Mouse (Mus musculus) thymus, adult 2 months (tissue): ENCODE data around the gene Cmtr1. TPM values are rescaled to one million over a fixed set of nuclear protein-coding genes. Genes with fewer than 3 reads are reported as not detected.

Source experiments
- DNase-seq: peaks from one replicate; pipeline ENCODE4 v3.0.0; 2021
- H3K27ac ChIP-seq: fragments of 200-500 bp; 2 replicates; pipeline ENCODE4 v1.5.1; 2012; ENCODE audit warnings: low read length, control low read depth; ENCODE audit not compliant: control insufficient read depth, insufficient read depth
- H3K27me3 ChIP-seq: fragments of 200-500 bp; 2 replicates; pipeline ENCODE4 v1.6.1; 2012; ENCODE audit warnings: mild to moderate bottlenecking, low read length, moderate library complexity, mixed read lengths; ENCODE audit not compliant: control insufficient read depth, insufficient read depth
- H3K36me3 ChIP-seq: fragments of 200-500 bp; 2 replicates; pipeline ENCODE4 v1.6.1; 2012; ENCODE audit warnings: mild to moderate bottlenecking, low read length, moderate library complexity; ENCODE audit not compliant: control insufficient read depth, insufficient read depth
- H3K4me1 ChIP-seq: fragments of 200-500 bp; replicated peaks from 2 replicates; pipeline ENCODE4 v1.6.1; 2012; ENCODE audit warnings: low read length; ENCODE audit not compliant: control insufficient read depth, insufficient read depth
- H3K4me3 ChIP-seq: fragments of 200-500 bp; 2 replicates; pipeline ENCODE4 v1.5.1; 2012; ENCODE audit warnings: mild to moderate bottlenecking, low read length, control low read depth, moderate library complexity; ENCODE audit not compliant: control insufficient read depth, insufficient read depth
- CTCF ChIP-seq: fragments of 200-500 bp; IDR thresholded peaks from 2 replicates; pipeline ENCODE4 v1.5.1; 2012; ENCODE audit warnings: mild to moderate bottlenecking, control low read depth, low read length, moderate library complexity, borderline replicate concordance; ENCODE audit not compliant: control insufficient read depth, poor library complexity, insufficient read depth; ENCODE audit errors: extremely low read depth
- POLR2A ChIP-seq: fragments of 200-500 bp; IDR thresholded peaks from 2 replicates; pipeline ENCODE4 v1.6.1; 2012; ENCODE audit warnings: mild to moderate bottlenecking, low read length, control low read depth, moderate library complexity; ENCODE audit not compliant: control insufficient read depth, poor library complexity, insufficient read depth; ENCODE audit errors: extremely low read depth
- WGBS: fragments of 180-500 bp; shearing (Covaris S2); methylation state at CpG from one replicate; pipeline ENCODE4 v1.1.7; 2018; 5-methylcytosine and 5-hydroxymethylcytosine counted together
- polyA plus RNA-seq: library from polyadenylated mRNA; depleted of rRNA; stranded (reverse); fragments of >200 nt; gene quantifications from 2 replicates; pipeline ENCODE4 v1.2.3, GENCODE M21; 2012

Gene Cmtr1
- polyA plus RNA-seq, 1 experiment = 53.9 TPM

DNA sequence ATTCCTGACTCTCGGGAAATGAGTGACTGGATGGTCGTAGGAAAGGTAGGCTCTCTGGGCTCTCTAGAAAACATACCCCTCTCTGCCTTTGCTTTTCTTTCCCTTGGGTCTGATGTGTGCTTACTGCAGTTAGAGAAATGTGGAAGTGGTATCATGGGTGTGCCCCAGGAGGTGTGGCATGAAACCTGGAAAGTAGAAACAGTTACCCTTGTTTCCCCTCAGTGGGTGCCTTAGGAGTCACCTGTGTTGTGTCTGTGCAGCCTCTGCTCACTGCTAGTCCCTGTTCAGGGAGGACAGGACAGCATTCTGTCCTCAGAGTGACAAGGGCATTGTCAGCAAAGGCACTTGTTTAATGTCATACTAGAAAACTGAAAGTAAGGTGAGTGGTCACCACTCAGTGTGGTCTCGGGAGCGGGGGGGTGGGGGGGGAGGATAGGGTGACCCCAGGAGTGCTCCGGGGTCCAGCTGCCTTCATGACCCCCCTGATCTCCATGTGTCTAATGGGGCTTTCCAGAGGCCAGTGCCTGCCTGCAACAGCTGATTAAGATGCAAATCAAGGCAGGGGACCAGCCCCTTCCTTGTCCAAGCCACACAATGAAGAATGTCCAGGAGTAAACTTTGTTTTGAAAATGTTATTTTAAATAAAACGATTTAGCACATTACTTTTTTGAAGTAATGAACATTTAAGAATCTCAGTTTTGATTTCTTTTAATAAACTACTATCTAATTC, 18.8 kb downstream of the Cmtr1 start:
- no peaks in the 10 kb centered on the region for H3K4me1 ChIP-seq
- 88% methylated on average over 6 of the region's 6 CpGs for WGBS
- no peak for TF ChIP-seq POLR2A
- no peak for TF ChIP-seq CTCF

DNA sequence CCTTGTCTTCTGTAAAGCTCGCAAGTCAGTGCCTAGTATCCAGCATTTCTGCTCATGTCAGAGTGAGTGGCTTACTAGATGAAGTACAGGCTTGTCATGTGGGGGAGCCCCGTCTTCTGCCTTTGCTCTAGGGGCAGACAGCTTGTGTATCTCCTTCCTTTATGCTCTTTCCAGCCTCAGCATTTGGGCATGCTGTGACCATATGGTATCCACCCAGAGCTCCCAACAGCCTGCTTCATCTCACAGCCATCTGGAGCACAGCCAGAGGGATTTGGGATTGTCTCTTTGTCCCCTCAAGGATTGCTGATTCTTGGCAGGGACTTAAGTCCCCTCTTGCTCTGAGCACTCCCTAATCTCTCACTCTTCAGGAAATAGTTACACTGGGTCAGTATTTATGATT, 19.8 kb downstream of the Cmtr1 start:
- Histone ChIP-seq H3K27ac (no peak overlapping the region), H3K27me3 (no peaks in the 10 kb centered on the region), H3K4me1 (no peaks in the 10 kb centered on the region), H3K36me3 (peaks cover 59% of the 10 kb centered on the region), H3K4me3 (no peak overlapping the region)
- no peak for DNase-seq
- TF ChIP-seq CTCF (no peak), POLR2A (no peak)
- 95% methylated on average over 2 of the region's 2 CpGs for WGBS

More for the DNA sequence above, 18.8 kb downstream of the Cmtr1 start:
- Histone ChIP-seq H3K4me3 (no peak overlapping the region), H3K36me3 (peaks cover 59% of the 10 kb centered on the region), H3K27ac (no peak overlapping the region), H3K27me3 (no peaks in the 10 kb centered on the region)
- no peak for DNase-seq

DNA sequence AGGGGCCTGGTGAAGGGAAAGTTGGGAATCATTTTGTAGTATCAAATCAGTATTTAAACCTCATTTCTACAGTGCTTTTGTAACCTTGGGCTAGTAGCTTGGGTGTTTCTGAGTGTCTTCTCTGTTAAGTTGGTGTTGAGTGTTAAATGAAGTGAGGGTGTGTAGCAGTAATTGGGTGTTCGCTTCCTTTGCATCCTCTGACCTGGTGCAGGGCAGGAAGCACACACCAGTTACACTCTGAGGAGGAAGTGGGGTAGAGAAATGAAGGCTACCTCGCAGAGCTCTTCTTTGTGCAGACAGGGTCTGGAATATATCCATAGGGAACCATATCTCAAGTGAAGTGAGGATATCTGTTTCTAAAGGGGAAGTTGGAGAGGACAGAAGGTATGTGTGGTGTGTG, 20.5 kb downstream of the Cmtr1 start:
- no peak for DNase-seq
- Histone ChIP-seq H3K4me3 (no peak overlapping the region), H3K27ac (no peak overlapping the region), H3K27me3 (no peaks in the 10 kb centered on the region), H3K4me1 (no peaks in the 10 kb centered on the region), H3K36me3 (peaks cover 57% of the 10 kb centered on the region)
- 81% methylated on average over 2 of the region's 2 CpGs for WGBS
- no peak for TF ChIP-seq CTCF

DNA sequence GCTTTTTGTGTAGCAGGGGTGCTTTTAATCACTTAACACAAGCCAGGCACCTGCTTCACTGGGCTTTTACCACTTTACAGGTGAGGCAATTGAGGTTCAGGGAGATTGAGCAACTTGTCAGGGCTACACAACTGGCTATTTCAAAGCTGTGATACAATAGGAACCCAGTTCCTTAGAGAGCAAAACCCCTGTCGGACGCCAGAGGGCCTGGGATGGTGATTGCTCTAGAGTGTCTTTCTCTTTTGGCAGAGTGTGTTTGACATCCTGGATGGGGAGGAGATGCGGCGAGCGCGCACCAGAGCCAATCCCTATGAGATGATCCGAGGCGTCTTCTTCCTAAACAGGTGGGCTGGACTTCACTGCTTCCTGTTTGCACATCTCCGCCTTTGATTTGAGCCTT, 21.3 kb downstream of the Cmtr1 start:
- H3K36me3 ChIP-seq = peaks cover 56% of the 10 kb centered on the region
- DNase-seq = no peak

DNA sequence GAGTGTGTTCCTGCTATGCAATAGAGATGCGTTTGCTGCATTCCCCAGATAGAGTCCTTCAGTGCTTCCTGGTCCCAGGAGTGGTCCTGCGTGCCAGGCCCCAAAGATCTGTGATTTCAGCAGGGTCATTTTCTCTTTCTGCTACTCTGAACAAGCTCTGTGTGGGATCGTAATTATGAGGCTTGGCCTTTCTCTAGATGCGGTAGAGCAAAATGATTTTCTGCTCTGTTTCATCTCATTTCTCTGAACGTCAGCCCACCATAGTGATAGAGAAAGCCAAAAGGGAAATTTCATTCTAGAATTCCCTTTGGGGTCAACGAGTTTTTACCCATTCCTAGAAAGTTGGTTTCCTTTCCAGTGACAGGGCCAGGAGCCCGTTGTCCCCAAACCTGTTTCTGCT, 21.9 kb downstream of the Cmtr1 start:
- WGBS = 95% methylated on average over 7 of the region's 7 CpGs
- no peaks in the 10 kb centered on the region for H3K27me3 ChIP-seq
- TF ChIP-seq CTCF (no peak), POLR2A (no peak)
- no peak overlapping the region for H3K4me3 ChIP-seq
- no peak overlapping the region for H3K27ac ChIP-seq
- no peak for DNase-seq
- peaks cover 56% of the 10 kb centered on the region for H3K36me3 ChIP-seq
- no peaks in the 10 kb centered on the region for H3K4me1 ChIP-seq

More for the DNA sequence above, 21.3 kb downstream of the Cmtr1 start:
- TF ChIP-seq POLR2A (no peak), CTCF (no peak)
- no peaks in the 10 kb centered on the region for H3K27me3 ChIP-seq
- H3K27ac ChIP-seq = no peak overlapping the region
- no peaks in the 10 kb centered on the region for H3K4me1 ChIP-seq
- WGBS = 98% methylated on average over 9 of the region's 9 CpGs
- no peak overlapping the region for H3K4me3 ChIP-seq

DNA sequence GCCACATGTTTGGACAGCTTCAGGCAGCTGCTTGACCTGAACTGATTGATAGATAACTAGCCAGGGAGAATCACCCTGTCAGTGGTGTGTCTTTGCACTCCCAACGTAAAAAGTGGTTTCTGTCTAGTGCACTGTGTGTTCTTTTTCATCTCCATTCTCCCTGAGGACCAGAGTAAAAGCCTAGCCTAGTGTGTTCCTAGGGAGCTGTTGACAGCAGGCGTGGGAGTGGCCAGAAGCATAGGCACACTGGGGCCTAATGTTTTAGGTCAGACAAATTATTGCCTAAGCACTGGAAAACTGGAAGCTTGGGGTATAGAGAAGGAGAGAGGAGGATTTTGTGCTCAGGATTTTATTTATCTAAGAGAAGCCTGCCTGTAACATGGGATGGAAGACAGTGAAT, 22.7 kb downstream of the Cmtr1 start:
- Histone ChIP-seq H3K27ac (no peak overlapping the region), H3K4me1 (no peaks in the 10 kb centered on the region), H3K27me3 (no peaks in the 10 kb centered on the region), H3K36me3 (peaks cover 56% of the 10 kb centered on the region), H3K4me3 (no peak overlapping the region)
- TF ChIP-seq POLR2A = no peak
- DNase-seq = no peak
- WGBS = 100% methylated on average over 2 of the region's 2 CpGs

DNA sequence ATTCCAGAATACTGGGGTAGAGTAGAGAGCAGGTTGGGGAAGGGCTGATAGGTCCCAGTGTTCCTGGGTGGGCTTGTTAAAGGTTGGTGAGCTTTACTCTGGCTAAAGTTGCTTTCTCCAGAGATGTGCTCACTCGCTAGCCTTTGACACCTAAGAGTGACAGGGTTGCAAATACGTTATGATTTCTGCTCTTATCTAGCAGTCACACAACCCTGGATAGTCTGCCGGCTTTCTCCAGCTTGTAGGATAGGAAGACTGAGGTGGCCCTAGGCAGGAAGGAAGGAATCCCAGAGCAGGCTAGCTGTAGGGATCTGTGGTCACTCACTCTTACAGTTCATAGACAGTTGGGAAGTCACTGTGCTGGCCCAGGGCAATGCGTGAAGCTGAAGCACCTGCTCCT, 23.9 kb downstream of the Cmtr1 start:
- no peak for TF ChIP-seq POLR2A
- TF ChIP-seq CTCF = no peak
- no peak overlapping the region for H3K27ac ChIP-seq
- 95% methylated on average over 4 of the region's 4 CpGs for WGBS
- H3K4me1 ChIP-seq = no peaks in the 10 kb centered on the region
- peaks cover 60% of the 10 kb centered on the region for H3K36me3 ChIP-seq
- no peak overlapping the region for H3K4me3 ChIP-seq
- no peaks in the 10 kb centered on the region for H3K27me3 ChIP-seq
- no peak for DNase-seq
